Mouse (Mus musculus) lung, adult 2 months (tissue): ENCODE measurements around the gene Trip10.

ENCODE experiments used
- CTCF ChIP-seq: fragments of 200-500 bp; IDR thresholded peaks from 2 replicates; pipeline ENCODE4 v1.5.1; 2011; ENCODE audit warnings: mild to moderate bottlenecking, low read length, control low read depth; ENCODE audit not compliant: insufficient read depth
- POLR2A ChIP-seq: fragments of 200-500 bp; IDR thresholded peaks from 2 replicates; pipeline ENCODE4 v1.6.1; 2011; ENCODE audit warnings: low read depth, mild to moderate bottlenecking, control low read depth, low read length, borderline replicate concordance; ENCODE audit errors: extremely low read depth

- TF ChIP-seq POLR2A (no peak), CTCF (no peak)
These were observed 20.4 kb upstream of the Trip10 start for GRCm38 (mm10) chr17:57228873-57229272.
